Mouse (Mus musculus) granulocyte monocyte progenitor cell, adult 5-6 weeks (primary cell): Measurements from ENCODE around the gene Bach2. TPM values are rescaled to one million over a fixed set of nuclear protein-coding genes. Genes with fewer than 3 reads are reported as not detected.

Experiments
- ATAC-seq: replicated peaks from 2 replicates; pipeline ENCODE4 v1.8.0; 2016; ENCODE audit warnings: mild to moderate bottlenecking, moderate TSS enrichment, inconsistent platforms; ENCODE audit not compliant: poor library complexity, severe bottlenecking
- total RNA-seq, 2 experiments: library from RNA; stranded (forward) in 1 of 2; stranded (reverse) in 1 of 2; fragments of 200-712, 200-1000 nt in 1 of 2; fragments of >200 nt in 1 of 2; fragmentation: Nextera tagmentation in 1 of 2; gene quantifications; 2 replicates each; pipeline ENCODE4 v1.2.3; 2014 to 2017

Gene Bach2
- total RNA-seq, 2 experiments from 2014 or later = under 0.01 to 0.67 TPM

- no peak for ATAC-seq
Measured at GRCm38 (mm10) chr4:32573586-32573985, 335.0 kb downstream of the Bach2 start.

GRCm38 (mm10) chr4:32574604-32575003, 336.0 kb downstream of the Bach2 start:
- no peak for ATAC-seq

GRCm38 (mm10) chr4:32575165-32575564, 336.6 kb downstream of the Bach2 start:
- ATAC-seq = peak; percentile 82

DNA sequence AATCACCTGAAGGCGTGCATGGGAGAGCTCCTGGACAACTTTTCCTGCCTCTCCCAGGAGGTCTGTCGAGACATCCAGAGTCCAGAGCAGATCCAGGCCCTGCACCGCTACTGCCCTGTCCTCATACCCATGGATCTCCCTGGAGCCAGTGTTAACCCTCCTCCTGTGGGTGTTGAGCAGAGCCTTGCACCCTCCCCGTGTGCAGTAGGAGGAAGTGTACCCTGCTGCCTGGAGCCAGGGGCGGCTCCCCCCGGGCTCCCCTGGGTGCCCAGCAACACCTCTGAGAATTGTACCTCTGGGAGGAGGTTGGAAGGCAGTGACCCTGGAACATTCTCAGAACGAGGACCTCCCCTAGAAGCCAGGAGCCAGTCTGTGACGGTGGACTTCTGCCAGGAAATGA, 341.2 kb downstream of the Bach2 start:
- peak; percentile 52 for ATAC-seq

- ATAC-seq = no peak
Measured at GRCm38 (mm10) chr4:32584181-32584580, 345.6 kb downstream of the Bach2 start.

- ATAC-seq = peak; percentile 60
Measured at GRCm38 (mm10) chr4:32586596-32586995, 348.0 kb downstream of the Bach2 start.

DNA sequence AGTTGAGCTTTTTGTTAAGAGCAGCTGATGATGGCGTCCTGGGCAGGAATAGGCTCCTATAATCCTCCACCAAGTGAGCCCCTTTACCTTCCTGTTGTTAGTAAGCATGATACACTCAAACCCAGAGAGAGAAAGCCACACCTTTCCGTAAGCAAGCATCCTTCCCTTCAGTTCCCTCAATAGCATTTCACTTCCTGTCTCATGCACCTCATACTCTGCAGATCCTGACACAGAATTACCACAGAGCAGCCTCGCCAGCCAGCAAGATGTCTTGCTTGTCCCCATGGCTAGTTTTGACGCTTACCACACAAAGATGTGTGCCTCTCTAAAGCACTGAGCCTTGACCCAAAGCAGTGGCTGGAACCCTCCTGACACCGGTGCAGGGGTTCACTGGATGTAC, 348.9 kb downstream of the Bach2 start:
- peak; percentile 35 for ATAC-seq

DNA sequence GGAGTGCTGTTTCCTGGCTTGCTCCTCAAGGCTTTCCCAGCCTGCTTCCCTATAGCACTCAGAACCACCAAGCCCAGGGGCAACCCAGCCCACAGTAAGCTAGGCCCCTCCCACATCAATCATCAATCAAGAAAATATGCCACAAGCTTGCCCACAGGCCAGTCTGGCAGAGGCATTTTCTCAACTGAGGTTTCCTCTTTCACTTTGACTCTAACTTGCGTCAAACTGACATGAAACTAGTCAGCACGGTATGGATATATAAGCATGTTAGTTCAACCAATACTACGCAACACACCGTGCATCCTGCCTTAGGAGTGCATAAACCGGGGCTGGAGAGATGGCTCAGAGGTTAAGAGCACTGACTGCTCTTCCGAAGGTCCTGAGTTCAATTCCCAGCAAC, 349.6 kb downstream of the Bach2 start:
- peak; percentile 79 for ATAC-seq

- peak; percentile 94 for ATAC-seq
Measured at GRCm38 (mm10) chr4:32601135-32601534, 362.5 kb downstream of the Bach2 start.

GRCm38 (mm10) chr4:32602660-32603059, 364.1 kb downstream of the Bach2 start, which contains the start of gene Gja10:
Gja10 (minus strand) TSS chr4:32602760.
- no peak for ATAC-seq

- peak; percentile 97 for ATAC-seq
Measured at GRCm38 (mm10) chr4:32615034-32615881, 376.7 kb downstream of the Bach2 start, which contains the start of gene Casp8ap2. Casp8ap2 (plus strand) TSS chr4:32615451.

DNA sequence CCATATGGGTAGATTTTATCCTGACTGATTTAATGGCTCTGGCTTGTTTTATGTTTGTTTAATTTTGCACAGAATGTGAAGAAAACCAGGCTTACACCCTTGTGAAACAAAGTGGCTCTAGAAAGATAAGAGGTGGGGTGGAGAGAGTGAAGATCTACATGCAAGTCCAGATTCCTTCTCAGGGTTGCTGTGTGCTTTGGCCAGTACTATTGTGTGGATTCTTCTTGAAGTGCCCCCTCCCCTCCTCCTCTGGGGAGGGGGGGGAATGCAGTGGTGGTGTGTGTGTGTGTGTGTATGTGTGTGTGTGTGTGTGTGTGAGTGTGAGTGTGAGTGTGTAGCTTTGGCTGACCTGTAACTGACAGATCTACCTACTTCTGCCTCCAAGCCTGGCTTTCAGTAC, 383.0 kb downstream of the Bach2 start:
- ATAC-seq = no peak
